Mouse (Mus musculus) intestine, postnatal 0 days (tissue): ENCODE data around the gene Ap4s1. TPM values are rescaled to one million over a fixed set of nuclear protein-coding genes. Genes with fewer than 3 reads are reported as not detected.

ENCODE experiments used
- ATAC-seq: fragments of 200-750 bp; cut with Nextera tagmentation; 2 replicates; pipeline ENCODE4 v1.8.0; 2017; ENCODE audit warnings: mild to moderate bottlenecking, moderate TSS enrichment, moderate library complexity
- H3K27ac ChIP-seq: fragments of 300-500 bp; sonication (generic); 2 replicates; pipeline ENCODE4 v1.5.1; 2014; ENCODE audit warnings: mild to moderate bottlenecking, low read depth, low read length, moderate library complexity
- H3K27me3 ChIP-seq: fragments of 300-500 bp; sonication (generic); replicated peaks from 2 replicates; pipeline ENCODE4 v1.6.1; 2014; ENCODE audit warnings: low read length, mixed read lengths; ENCODE audit not compliant: control insufficient read depth, insufficient read depth
- H3K36me3 ChIP-seq: fragments of 300-500 bp; sonication (generic); 2 replicates; pipeline ENCODE4 v1.6.1; 2014; ENCODE audit warnings: mild to moderate bottlenecking, moderate library complexity; ENCODE audit not compliant: control insufficient read depth, insufficient read depth
- H3K4me1 ChIP-seq: fragments of 300-500 bp; sonication (generic); replicated peaks from 2 replicates; pipeline ENCODE4 v1.6.1; 2014; ENCODE audit warnings: antibody characterized with exemption, low read length, mixed read lengths; ENCODE audit not compliant: control insufficient read depth, insufficient read depth
- H3K4me2 ChIP-seq: fragments of 300-500 bp; sonication (generic); replicated peaks from 2 replicates; pipeline ENCODE4 v1.6.1; 2014; ENCODE audit warnings: low read depth, mild to moderate bottlenecking, moderate library complexity
- H3K4me3 ChIP-seq: fragments of 300-500 bp; sonication (generic); 2 replicates; pipeline ENCODE4 v1.5.1; 2014; ENCODE audit warnings: low read depth, low read length
- H3K9ac ChIP-seq: fragments of 300-500 bp; sonication (generic); 2 replicates; pipeline ENCODE4 v1.6.1; 2014; ENCODE audit warnings: mild to moderate bottlenecking, low read depth, low read length
- H3K9me3 ChIP-seq: fragments of 300-500 bp; sonication (generic); 2 replicates; pipeline ENCODE4 v1.6.1; 2016; ENCODE audit warnings: mixed run types; ENCODE audit not compliant: control insufficient read depth
- CTCF ChIP-seq: sonication (generic); IDR thresholded peaks from 2 replicates; pipeline ENCODE4 v1.5.1; 2016; ENCODE audit warnings: low read depth, mild to moderate bottlenecking, control low read depth, antibody characterized with exemption, moderate library complexity
- WGBS: fragments of 180-500 bp; shearing (Covaris S2); extraction: QIAGEN DNeasy Blood & Tissue Kit; methylation state at CpG from one replicate; pipeline ENCODE4 v1.1.7; 2014; 5-methylcytosine and 5-hydroxymethylcytosine counted together
- polyA plus RNA-seq: library from polyadenylated mRNA; unstranded; fragments of >200 nt; fragmentation: Nextera tagmentation; extraction: Ambion mirVana; gene quantifications from 2 replicates; pipeline ENCODE4 v1.2.1, GENCODE M21; 2015

The Ap4s1 gene
- polyA plus RNA-seq, 1 experiment from 2014 or later = 25.7 TPM

DNA sequence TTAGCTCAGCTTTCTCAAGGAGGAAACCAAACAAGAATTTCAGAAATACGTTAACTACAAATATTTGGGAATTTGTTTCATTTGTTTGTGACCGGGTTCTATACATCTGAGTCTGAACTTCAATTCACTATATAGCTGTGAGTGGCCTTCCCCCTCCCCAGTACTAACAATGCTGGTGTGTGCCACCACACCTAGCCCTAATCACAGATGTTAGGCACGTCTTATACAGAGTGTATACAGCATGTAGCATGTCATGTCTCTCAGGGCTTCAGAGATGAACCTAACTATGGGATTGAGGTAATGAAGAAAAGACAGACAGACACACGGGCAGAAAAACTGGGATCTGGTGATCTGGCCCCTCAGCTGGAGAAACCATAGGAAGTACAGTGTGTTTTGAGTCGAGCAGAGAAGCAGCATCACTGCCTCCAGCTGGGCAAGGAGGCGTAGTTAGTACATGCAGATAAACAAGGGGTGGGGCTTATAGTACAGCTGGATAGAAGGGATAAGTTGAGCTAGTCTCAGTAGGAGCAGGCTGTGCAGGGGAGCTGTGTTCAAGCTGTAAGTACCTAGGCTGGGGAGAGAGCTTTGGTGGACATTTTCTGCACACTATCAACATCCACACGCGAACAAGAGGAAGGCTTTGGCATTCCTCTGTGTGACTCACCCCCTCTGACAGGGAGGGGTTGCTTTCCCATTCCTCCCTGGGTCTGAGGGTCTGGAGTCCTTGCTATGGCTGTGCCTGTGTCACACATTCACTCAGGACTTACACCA, 9.0 kb downstream of the Ap4s1 start:
- H3K36me3 ChIP-seq = no peaks in the 10 kb centered on the region
- no peak overlapping the region for H3K9ac ChIP-seq
- no peaks in the 10 kb centered on the region for H3K4me1 ChIP-seq
- TF ChIP-seq CTCF = 0 out of 2 replicates have a peak, but pooled peaks have one; percentile 3
- ATAC-seq = 0 out of 2 replicates have a peak, but pooled peaks have one; percentile 36
- 45% methylated on average over 8 of the region's 8 CpGs for WGBS
- H3K27me3 ChIP-seq = no peaks in the 10 kb centered on the region
- H3K27ac ChIP-seq = no peak overlapping the region; the same call in 1 of the 2 replicates
- no peak overlapping the region for H3K4me2 ChIP-seq
- no peak overlapping the region for H3K4me3 ChIP-seq
- no peaks in the 10 kb centered on the region for H3K9me3 ChIP-seq

DNA sequence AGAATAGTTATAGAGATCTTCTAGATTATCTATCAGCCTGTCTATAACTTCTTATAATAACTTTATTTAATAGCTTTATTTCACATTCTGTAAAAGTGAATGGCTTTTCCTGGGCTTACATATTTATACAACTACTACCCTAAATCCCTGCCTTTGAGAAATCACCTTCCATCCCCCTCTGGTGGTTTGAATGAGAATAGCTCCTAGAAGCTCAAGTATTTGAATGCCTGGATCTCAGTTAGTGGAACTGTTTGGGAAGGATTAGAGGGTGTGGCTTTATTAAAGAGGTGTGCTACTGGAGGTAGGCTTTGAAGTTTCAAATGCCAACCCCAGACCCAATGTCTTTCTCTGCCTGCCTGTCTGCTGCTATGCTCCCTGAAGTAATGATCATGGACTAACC, 10.9 kb downstream of the Ap4s1 start:
- Histone ChIP-seq H3K4me3 (no peak overlapping the region), H3K27ac (no peak overlapping the region), H3K9me3 (no peaks in the 10 kb centered on the region)

GRCm38 (mm10) chr12:51703859-51704258, 13.0 kb downstream of the Ap4s1 start:
- Histone ChIP-seq H3K36me3 (no peaks in the 10 kb centered on the region), H3K9ac (no peak overlapping the region), H3K4me1 (no peaks in the 10 kb centered on the region), H3K27ac (no peak overlapping the region), H3K4me3 (no peak overlapping the region), H3K4me2 (no peak overlapping the region), H3K27me3 (no peaks in the 10 kb centered on the region), H3K9me3 (no peaks in the 10 kb centered on the region)
- WGBS = 72% methylated on average over 1 of the region's 1 CpGs
- TF ChIP-seq CTCF = no peak
- no peak for ATAC-seq

More for the DNA sequence above, 10.9 kb downstream of the Ap4s1 start:
- no peaks in the 10 kb centered on the region for H3K27me3 ChIP-seq
- no peaks in the 10 kb centered on the region for H3K4me1 ChIP-seq
- TF ChIP-seq CTCF = peak; percentile 26; the same call in 1 of the 2 replicates
- no peaks in the 10 kb centered on the region for H3K36me3 ChIP-seq
- H3K4me2 ChIP-seq = no peak overlapping the region
- H3K9ac ChIP-seq = no peak overlapping the region
- ATAC-seq = no peak

- Histone ChIP-seq H3K9me3 (no peaks in the 10 kb centered on the region), H3K36me3 (no peaks in the 10 kb centered on the region), H3K4me1 (no peaks in the 10 kb centered on the region), H3K27ac (no peak overlapping the region), H3K9ac (no peak overlapping the region), H3K4me3 (no peak overlapping the region), H3K4me2 (no peak overlapping the region), H3K27me3 (no peaks in the 10 kb centered on the region)
- no peak for ATAC-seq
- WGBS = 76% methylated on average over 7 of the region's 7 CpGs
- TF ChIP-seq CTCF = no peak
Measured at GRCm38 (mm10) chr12:51704572-51704971, 13.7 kb downstream of the Ap4s1 start.

DNA sequence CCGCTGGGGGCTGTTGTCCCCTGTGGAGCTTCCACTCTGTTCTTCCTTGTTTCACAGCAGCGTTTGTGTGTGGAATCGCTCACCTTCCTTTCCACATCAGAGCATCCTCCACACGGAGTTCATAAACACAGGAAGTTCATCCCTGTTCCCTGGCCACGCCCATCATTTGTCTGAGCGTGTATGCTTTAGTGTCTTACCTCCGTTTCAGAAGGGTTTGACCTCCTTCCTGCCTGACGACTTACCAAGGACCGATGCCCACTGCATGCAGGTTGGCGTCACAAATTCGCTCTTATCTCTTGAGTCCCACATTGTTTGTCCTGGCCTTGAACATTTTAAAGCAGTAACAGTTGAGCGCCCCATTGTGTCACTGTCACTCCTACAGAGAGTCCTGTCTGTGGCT, 14.9 kb downstream of the Ap4s1 start:
- 55% methylated on average over 12 of the region's 12 CpGs for WGBS
- no peak for TF ChIP-seq CTCF

GRCm38 (mm10) chr12:51706673-51707235, 15.9 kb downstream of the Ap4s1 start:
- H3K9ac ChIP-seq = no peak overlapping the region
- H3K4me2 ChIP-seq = no peak overlapping the region
- ATAC-seq = peak; percentile 86
- TF ChIP-seq CTCF = peak; percentile 38
- H3K4me1 ChIP-seq = no peaks in the 10 kb centered on the region
- WGBS = 63% methylated on average over 5 of the region's 5 CpGs
- H3K27me3 ChIP-seq = no peaks in the 10 kb centered on the region
- H3K9me3 ChIP-seq = no peaks in the 10 kb centered on the region
- no peak overlapping the region for H3K4me3 ChIP-seq
- no peaks in the 10 kb centered on the region for H3K36me3 ChIP-seq
- H3K27ac ChIP-seq = no peak overlapping the region

More for the DNA sequence above, 14.9 kb downstream of the Ap4s1 start:
- no peak overlapping the region for H3K4me3 ChIP-seq
- H3K4me2 ChIP-seq = no peak overlapping the region
- no peak overlapping the region for H3K27ac ChIP-seq
- no peaks in the 10 kb centered on the region for H3K4me1 ChIP-seq
- no peak for ATAC-seq
- no peaks in the 10 kb centered on the region for H3K36me3 ChIP-seq
- no peaks in the 10 kb centered on the region for H3K9me3 ChIP-seq
- no peaks in the 10 kb centered on the region for H3K27me3 ChIP-seq
- no peak overlapping the region for H3K9ac ChIP-seq
